Mouse (Mus musculus) forelimb bud, embryonic 11.5 days (tissue): ENCODE measurements at regions not wholly inside any gene's neighbourhood (a gene's known extent, or its start where the extent isn't known, plus 50 kb on each side); places are given as distances from the start of the nearest gene placed in this dataset.
A peak's percentile ranks its signal among the peaks of the same experiment; 100 is the strongest.
"Not testable (repeated sequence)": the region's sequence is repeated elsewhere in the genome, so short reads cannot be mapped to it uniquely, and the experiment has no call there.

Source experiments
- DNase-seq: peaks from one replicate; pipeline ENCODE4 v3.0.0-alpha.2; 2012; ENCODE audit warnings: low read depth, low spot score

- no peak for DNase-seq
These were observed 149.1 kb upstream of the Palmd start for GRCm38 (mm10) chr3:117117838-117118237.

DNA sequence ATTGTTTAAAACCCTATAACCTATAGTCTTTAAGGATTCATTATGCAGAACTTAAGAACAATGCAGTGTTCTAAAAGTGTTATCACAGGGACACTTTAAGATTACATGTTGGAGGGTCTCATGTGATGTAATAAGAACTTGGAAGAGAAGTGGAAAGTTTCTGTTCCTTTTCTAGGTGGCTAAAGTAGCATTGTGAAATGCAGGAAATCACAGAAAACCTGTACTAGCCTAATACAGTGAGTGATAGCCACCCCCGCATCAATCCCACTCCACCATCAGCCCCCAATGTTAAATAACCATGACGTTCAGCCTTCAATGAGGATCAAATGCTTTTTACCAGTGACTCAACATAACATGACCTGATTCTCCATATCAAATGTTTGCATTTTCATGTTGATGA, 147.4 kb upstream of the Palmd start:
- no peak for DNase-seq

DNA sequence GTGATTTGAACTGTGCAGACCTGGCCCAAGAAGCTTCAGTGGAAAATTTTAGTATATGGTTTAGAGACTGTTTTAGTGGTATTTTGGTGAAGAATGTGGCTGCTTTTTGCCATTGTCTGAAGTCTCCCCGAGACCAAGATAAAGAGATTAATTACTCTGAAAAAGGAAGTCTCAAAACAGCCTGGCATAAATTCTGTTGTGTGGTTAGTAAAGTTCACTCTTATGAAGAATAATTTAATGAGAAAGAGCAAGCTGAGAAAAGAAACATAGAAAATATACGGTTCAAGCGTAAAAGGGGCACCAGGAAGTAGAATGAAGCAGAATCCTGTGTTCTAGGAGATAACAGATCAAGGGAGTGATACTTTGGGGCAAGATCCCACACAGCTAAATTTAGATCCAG, 144.0 kb upstream of the Palmd start:
- no peak for DNase-seq

GRCm38 (mm10) chr3:117112304-117112703, 143.5 kb upstream of the Palmd start:
- no peak for DNase-seq

DNA sequence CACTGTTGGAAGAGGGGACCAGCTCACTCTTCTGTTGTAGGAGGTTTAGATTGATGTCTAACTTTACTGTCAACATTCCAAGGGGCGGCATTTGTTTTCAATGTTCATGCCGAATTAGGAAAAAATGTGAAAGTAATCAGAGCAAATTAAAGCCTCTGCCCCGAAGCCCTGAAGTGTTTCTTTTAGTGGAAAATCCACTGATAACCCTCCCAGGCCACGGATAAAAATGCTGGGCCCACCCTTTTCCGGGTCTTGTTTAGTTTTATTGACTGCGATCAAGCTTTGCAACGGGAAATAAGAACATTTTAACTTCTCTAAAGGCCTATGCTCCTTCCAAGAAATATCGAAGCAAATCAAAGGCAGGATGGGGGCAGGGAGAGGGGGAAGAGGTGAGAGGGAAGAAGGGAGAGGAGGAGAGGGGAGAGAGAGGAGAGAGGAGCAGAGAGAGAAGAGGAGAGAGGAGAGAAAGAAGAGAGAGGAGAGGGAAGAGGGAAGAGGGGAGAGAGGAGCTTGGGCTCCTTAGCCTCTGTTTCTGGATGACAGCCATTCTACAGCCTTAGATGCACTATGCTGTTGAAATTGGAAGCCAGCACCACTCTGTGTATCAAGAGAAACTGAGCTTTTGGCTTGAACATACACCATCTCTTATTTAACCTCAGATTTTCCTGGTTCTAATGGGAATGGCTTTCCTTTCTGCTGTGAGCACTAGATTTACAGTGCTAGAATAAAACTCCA, 140.3 kb upstream of the Palmd start:
- DNase-seq = no peak

- no peak for DNase-seq
These were observed 139.2 kb upstream of the Palmd start for GRCm38 (mm10) chr3:117107986-117108385.

- no peak for DNase-seq
These were observed 138.6 kb upstream of the Palmd start for GRCm38 (mm10) chr3:117107378-117107777.

DNA sequence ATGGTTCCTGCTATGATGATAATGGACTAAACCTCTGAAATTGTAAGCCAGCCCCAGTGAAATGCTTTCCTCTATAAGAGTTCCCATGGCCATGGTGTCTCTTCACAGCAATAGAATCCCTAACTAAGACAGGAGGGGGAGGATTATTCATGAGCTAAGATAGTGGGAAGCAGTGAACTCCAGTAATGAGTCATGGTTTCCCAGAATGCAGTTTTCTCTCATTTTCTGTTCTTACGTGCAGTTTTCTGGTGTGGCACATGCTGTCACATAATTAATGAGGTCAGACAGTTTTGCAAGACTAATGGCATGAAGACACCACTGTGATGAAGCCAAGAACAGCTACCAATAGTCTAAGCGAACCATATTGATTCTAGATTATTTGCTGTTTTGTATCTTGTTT, 118.9 kb upstream of the Palmd start:
- no peak for DNase-seq

DNA sequence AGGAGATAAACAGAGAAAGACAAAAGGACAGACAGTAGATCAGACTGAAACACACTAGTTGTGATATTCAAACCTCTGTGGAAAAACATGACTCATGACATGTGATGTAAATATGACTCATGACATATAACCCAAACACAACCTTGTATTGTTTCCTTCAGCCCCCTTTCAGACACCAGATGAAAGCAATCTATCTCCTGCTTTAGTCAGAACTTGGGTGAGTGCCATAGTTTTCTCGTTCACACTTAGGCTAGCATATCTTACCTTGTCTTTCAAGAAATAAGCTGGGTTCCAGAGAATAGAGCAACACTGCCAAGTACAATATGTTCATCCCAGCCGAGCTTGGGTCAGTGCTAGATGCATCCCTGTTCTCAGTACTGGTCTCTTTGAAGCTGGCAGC, 107.9 kb upstream of the Palmd start:
- DNase-seq = no peak

- no peak for DNase-seq
These were observed 104.6 kb upstream of the Palmd start for GRCm38 (mm10) chr3:117073399-117073798.

GRCm38 (mm10) chr3:117072998-117073397, 104.2 kb upstream of the Palmd start:
- DNase-seq = peak; percentile 25

GRCm38 (mm10) chr3:117071851-117072250, 103.1 kb upstream of the Palmd start:
- no peak for DNase-seq

DNA sequence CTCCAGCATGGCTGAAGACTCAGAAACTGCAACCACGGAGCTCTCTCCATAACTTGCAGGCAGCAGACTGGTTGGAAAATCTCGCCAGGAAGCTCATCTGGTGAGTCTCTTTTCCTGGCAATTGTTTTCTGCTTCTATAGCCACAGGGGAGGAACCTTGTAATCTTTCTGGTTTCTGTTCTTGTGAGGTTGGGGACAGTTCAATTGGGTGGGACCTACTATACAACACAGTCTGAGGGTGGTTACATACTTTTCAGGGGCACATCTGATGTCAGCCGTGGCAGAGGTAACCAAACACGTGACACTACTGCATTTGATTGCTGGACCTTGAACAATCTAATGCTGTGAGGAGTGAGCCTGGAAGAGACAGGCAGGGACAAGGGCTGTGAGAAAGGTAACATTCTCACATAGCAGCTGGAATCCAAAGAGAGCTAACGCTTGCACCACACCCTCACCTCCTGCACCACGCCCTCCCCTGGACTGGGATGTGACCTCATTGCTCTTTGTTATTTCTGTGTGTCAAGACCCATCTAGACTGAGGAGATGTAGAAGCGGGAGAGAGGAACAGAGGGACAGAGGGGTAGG, 98.8 kb upstream of the Palmd start:
- DNase-seq = no peak

DNA sequence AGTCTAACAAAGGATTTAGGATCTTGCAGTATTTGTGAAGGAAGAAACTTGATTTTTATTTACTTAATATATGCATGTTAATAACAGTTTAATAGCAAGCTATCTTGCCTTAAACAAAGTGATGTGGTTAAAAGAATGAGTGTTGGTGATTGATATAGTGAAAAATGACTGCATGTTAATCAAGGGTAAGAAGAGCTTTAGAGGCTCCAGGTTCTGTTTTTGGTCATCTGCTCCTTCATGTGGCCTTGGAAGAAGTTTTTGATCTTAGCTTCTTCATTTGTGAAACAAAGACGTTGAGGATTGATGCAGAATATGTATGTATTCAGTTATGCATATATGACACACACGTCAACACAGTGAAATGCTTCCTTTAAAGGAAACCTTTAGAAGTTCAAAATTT, 97.1 kb upstream of the Palmd start:
- DNase-seq = no peak

DNA sequence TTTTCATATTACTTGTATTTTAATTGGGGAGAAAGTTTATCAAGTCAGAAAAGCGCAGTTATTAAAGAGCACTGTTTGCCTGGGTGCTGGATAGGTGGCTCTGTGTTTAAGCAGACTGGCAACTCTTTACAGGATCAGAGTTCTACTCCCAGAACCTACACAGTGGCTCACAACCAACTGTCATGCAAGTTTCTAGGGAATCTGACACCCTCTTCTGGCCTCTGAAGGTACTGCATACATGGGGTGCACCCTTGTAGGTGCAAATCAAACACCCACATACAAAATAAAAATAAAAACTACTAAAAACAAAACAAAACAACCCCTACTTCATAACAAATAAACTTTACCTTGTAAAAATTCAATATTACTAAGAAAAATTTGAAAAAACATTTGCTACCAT, 93.0 kb upstream of the Palmd start:
- no peak for DNase-seq

- DNase-seq = no peak
These were observed 92.4 kb upstream of the Palmd start for GRCm38 (mm10) chr3:117061182-117061581.

DNA sequence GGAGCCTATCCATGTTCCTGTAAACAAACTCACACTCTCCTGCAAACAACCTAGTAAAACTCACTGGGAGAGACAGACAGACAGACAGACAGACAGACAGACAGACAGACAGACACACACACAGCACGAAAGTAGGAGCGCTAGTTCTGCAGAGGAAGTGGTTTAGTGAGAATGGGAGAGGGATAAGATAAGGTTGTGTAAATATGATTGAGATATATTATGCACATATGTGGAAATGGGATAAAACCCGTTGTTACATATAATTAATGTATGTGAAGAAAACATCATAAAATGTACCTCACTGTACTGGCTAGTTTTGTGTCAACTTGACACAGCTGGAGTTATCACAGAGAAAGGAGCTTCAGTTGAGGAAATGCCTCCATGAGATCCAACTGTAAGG, 85.9 kb upstream of the Palmd start:
- DNase-seq = not testable (repeated sequence)

GRCm38 (mm10) chr3:117051431-117051830, 82.6 kb upstream of the Palmd start:
- DNase-seq = no peak

GRCm38 (mm10) chr3:117050909-117051308, 82.1 kb upstream of the Palmd start:
- no peak for DNase-seq

DNA sequence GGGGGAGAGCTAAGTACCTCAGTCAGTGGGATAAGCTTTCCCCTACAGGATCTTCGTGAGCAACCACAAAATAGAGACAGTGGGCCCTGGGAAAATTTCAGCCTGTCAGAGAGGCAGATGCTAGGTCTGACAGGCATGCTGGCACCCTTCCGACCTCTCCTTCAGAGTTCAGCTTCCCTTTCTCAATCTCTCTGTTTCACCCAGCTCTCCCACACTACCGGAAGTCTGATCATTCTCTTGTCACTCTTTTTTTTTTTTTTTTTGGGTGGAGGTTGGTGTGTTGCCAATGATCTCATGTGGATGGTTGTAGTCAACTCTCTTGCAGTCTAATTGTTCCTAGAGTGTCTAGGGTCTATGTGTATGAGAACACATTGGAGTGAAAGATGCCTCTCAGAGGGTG, 80.6 kb upstream of the Palmd start:
- no peak for DNase-seq

DNA sequence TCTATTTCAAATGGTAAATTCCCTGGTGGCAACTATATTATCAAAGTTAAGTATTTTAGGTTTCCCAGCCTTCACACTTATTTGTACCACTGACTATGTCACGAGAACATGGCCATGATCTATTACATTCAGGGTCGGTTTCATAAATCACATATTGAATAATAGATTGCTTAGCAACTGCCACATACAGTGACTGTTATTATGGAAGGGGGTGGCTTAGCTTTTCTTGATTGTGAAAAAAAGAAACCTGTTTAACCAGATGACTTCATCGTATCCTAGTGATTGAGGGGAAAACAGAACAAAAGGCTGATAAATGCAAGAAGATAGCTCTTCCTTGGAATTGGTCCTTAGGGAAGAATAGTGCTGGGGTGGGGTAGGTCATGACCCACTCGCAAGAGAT, 76.0 kb upstream of the Palmd start:
- DNase-seq = no peak

DNA sequence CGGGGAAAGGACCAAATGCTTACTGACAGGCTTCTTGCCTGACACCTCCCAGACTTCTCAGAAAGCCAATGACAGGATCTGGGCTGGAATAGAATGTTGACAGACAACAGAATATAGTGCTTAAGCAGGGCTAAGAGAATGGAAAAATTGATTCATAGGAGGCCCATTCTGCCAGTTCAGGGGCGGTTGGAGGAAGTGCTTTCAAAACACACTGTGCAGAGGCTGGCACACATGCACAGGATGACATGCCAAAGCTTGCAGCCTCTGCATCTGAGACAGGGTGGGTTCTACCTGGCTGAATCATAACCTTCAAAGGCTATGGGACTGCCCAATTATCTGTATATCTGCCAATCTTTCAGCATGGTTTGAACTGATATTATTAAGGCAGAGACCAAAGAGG, 75.5 kb upstream of the Palmd start:
- DNase-seq = no peak

- DNase-seq = no peak
These were observed 70.1 kb upstream of the Palmd start for GRCm38 (mm10) chr3:117038928-117039300.
